Mouse (Mus musculus): ENCODE measurements around the gene Pomp. TPM values are rescaled to one million over a fixed set of nuclear protein-coding genes. Genes with fewer than 3 reads are reported as not detected.

Pomp gene
- polyA plus RNA-seq, 1 experiment from 2014 or later = 522 TPM

GRCm38 (mm10) chr5:147916171-147916570 lies 55.9 kb downstream of the Pomp start:
- Histone ChIP-seq H3K4me1 (peaks cover 11% of the 10 kb centered on the region), H3K27ac (no peak overlapping the region), H3K36me3 (replicated peaks) (no peaks in the 10 kb centered on the region), H3K4me3 (no peak overlapping the region), H3K27me3 (ENCODE audit: poor library complexity, severe bottlenecking) (no peaks in the 10 kb centered on the region), H3K9me3 (no peaks in the 10 kb centered on the region)
- 88% methylated on average over 9 of the region's 9 CpGs for WGBS
- no peak for DNase-seq (ENCODE audit: extremely low spot score, low spot score)

GRCm38 (mm10) chr5:147918044-147918846 lies 58.0 kb downstream of the Pomp start:
- Histone ChIP-seq H3K4me3 (no peak overlapping the region), H3K4me1 (peaks cover 8% of the 10 kb centered on the region), H3K27ac (no peak overlapping the region), H3K27me3 (ENCODE audit: poor library complexity, severe bottlenecking) (no peaks in the 10 kb centered on the region), H3K9me3 (no peaks in the 10 kb centered on the region), H3K36me3 (replicated peaks) (no peaks in the 10 kb centered on the region)
- WGBS = 81% methylated on average over 17 of the region's 17 CpGs
- DNase-seq (ENCODE audit: extremely low spot score, low spot score) = no peak

GRCm38 (mm10) chr5:147924621-147925020 lies 64.4 kb downstream of the Pomp start:
- Histone ChIP-seq H3K4me1 (no peaks in the 10 kb centered on the region), H3K27ac (no peak overlapping the region), H3K27me3 (ENCODE audit: poor library complexity, severe bottlenecking) (no peaks in the 10 kb centered on the region), H3K36me3 (replicated peaks) (no peaks in the 10 kb centered on the region), H3K9me3 (no peaks in the 10 kb centered on the region), H3K4me3 (no peak overlapping the region)
- WGBS = 87% methylated on average over 5 of the region's 5 CpGs
- no peak for DNase-seq (ENCODE audit: extremely low spot score, low spot score)

Other genes starting within 250 kb of the Pomp start
- 8.7 and 10.3 TPM in 2 replicates for gene Flt1, start 134.4 kb upstream of the Pomp start, polyA plus RNA-seq (2016; fragmentation: Nextera tagmentation; extraction: Ambion mirVana)
- 3.3 and 3.9 TPM in 2 replicates for gene Slc46a3, start 34.4 kb downstream of the Pomp start, polyA plus RNA-seq (2016; fragmentation: Nextera tagmentation; extraction: Ambion mirVana)
- 2.0 and 3.5 TPM in 2 replicates for gene Mtus2, start 96.9 kb downstream of the Pomp start, polyA plus RNA-seq (2016; fragmentation: Nextera tagmentation; extraction: Ambion mirVana)